ENCODE assay signal across 8 mouse cellular contexts in genomic region chr5:112428944-112429343, GRCm38 (mm10). TPM values are rescaled to one million over a fixed set of nuclear protein-coding genes. Genes with fewer than 3 reads are reported as not detected.
DNase-seq lines count a peak whose midpoint lies in the region; ATAC-seq and TF ChIP-seq lines count a peak whose summit lies in the region.

No protein-coding gene starts in this region.

- no peak overlapping the region for H3K4me3 ChIP-seq in kidney, embryonic 16.5 days (ENCODE audit: low read length)
- no peak overlapping the region for H3K4me3 ChIP-seq in bone marrow macrophage, adult 2 months (ENCODE audit: insufficient read depth, low read length)
- no peak overlapping the region for H3K4me3 ChIP-seq in forebrain, embryonic 11.5 days (ENCODE audit: low read depth, low read length)
- H3K4me3 ChIP-seq in limb, embryonic 11.5 days (ENCODE audit: low read depth, low read length): no peak overlapping the region
- no peak overlapping the region; the same call in 1 of the 2 replicates for H3K4me3 ChIP-seq in midbrain, embryonic 16.5 days (ENCODE audit: low read depth, low read length)
- no peak overlapping the region for H3K4me3 ChIP-seq in stomach, embryonic 15.5 days (replicated peaks)

- DNase-seq in kidney, adult 18-20 months: peak; percentile 57
- peak; percentile 85 for DNase-seq in forebrain, embryonic 11.5 days (ENCODE audit: low spot score)
- peak; percentile 66 for DNase-seq in induced T-regulatory cell, adult 2 months (ENCODE audit: low read depth)
- DNase-seq in limb, embryonic 11.5 days (ENCODE audit: low spot score): peak; percentile 82

- no peaks in the 10 kb centered on the region for H3K9me3 ChIP-seq in kidney, embryonic 16.5 days (ENCODE audit: low read length)
- no peaks in the 10 kb centered on the region for H3K9me3 ChIP-seq in forebrain, embryonic 11.5 days (ENCODE audit: control insufficient read depth, low read length)
- H3K9me3 ChIP-seq in limb, embryonic 11.5 days (ENCODE audit: control insufficient read depth, low read length): no peaks in the 10 kb centered on the region
- H3K9me3 ChIP-seq in midbrain, embryonic 16.5 days (replicated peaks; ENCODE audit: control insufficient read depth, low read length, poor library complexity, severe bottlenecking): no peaks in the 10 kb centered on the region
- H3K9me3 ChIP-seq in stomach, embryonic 15.5 days: no peaks in the 10 kb centered on the region

- ATAC-seq in kidney, embryonic 16.5 days (ENCODE audit: low FRiP score, low TSS enrichment): no peak
- ATAC-seq in forebrain, embryonic 11.5 days (replicated peaks; ENCODE audit: low FRiP score): no peak
- ATAC-seq in limb, embryonic 11.5 days (ENCODE audit: insufficient number of reproducible peaks, low FRiP score, low TSS enrichment, low read depth): no peak
- peak; percentile 37; the same call in 1 of the 2 replicates for ATAC-seq in midbrain, embryonic 16.5 days
- ATAC-seq in stomach, embryonic 15.5 days (ENCODE audit: insufficient read depth, low FRiP score, low read depth): no peak

- H3K27ac ChIP-seq in kidney, embryonic 16.5 days (ENCODE audit: low read length): no peak overlapping the region
- no peak overlapping the region for H3K27ac ChIP-seq in bone marrow macrophage, adult 2 months (ENCODE audit: insufficient read depth, low read depth, low read length)
- H3K27ac ChIP-seq in forebrain, embryonic 11.5 days (ENCODE audit: low read depth, low read length): no peak overlapping the region
- no peak overlapping the region for H3K27ac ChIP-seq in limb, embryonic 11.5 days (replicated peaks; ENCODE audit: low read depth, low read length)
- peak overlapping the region; percentile 42 for H3K27ac ChIP-seq in midbrain, embryonic 16.5 days (ENCODE audit: low read length)
- H3K27ac ChIP-seq in stomach, embryonic 15.5 days: no peak overlapping the region

- 14% methylated on average over 19 of the region's 19 CpGs for WGBS in kidney, embryonic 16.5 days
- WGBS in forebrain, embryonic 11.5 days: 12% methylated on average over 19 of the region's 19 CpGs
- 14% methylated on average over 19 of the region's 19 CpGs for WGBS in limb, embryonic 11.5 days
- WGBS in midbrain, embryonic 16.5 days: 10% methylated on average over 19 of the region's 19 CpGs
- WGBS in stomach, embryonic 15.5 days: 16% methylated on average over 19 of the region's 19 CpGs

- peak; percentile 45 for TF ChIP-seq CTCF in bone marrow macrophage, adult 2 months (IDR thresholded peaks at IDR 0.05; ENCODE audit: low read depth, low read length)

- H3K4me1 ChIP-seq in kidney, embryonic 16.5 days (ENCODE audit: insufficient read depth, low read length): peaks cover 8% of the 10 kb centered on the region
- H3K4me1 ChIP-seq in bone marrow macrophage, adult 2 months (ENCODE audit: control insufficient read depth, insufficient read depth, low read length): no peaks in the 10 kb centered on the region
- H3K4me1 ChIP-seq in forebrain, embryonic 11.5 days (replicated peaks; ENCODE audit: control insufficient read depth, insufficient read depth, low read length): peaks cover 5% of the 10 kb centered on the region
- H3K4me1 ChIP-seq in limb, embryonic 11.5 days (ENCODE audit: control insufficient read depth, insufficient read depth, low read length): peaks cover 7% of the 10 kb centered on the region; the same call in 1 of the 2 replicates
- peaks cover 4% of the 10 kb centered on the region for H3K4me1 ChIP-seq in midbrain, embryonic 16.5 days (ENCODE audit: control insufficient read depth, insufficient read depth, low read length)
- no peaks in the 10 kb centered on the region for H3K4me1 ChIP-seq in stomach, embryonic 15.5 days

- peaks cover 15% of the 10 kb centered on the region for H3K27me3 ChIP-seq in kidney, embryonic 16.5 days (ENCODE audit: insufficient read depth, low read length)
- peaks cover 7% of the 10 kb centered on the region for H3K27me3 ChIP-seq in forebrain, embryonic 11.5 days (ENCODE audit: control insufficient read depth, insufficient read depth, low read length)
- H3K27me3 ChIP-seq in limb, embryonic 11.5 days (ENCODE audit: control insufficient read depth, insufficient read depth, low read length): no peaks in the 10 kb centered on the region; the same call in 1 of the 2 replicates
- 0 out of 2 replicates have a peak, but pooled peaks cover 2% of the 10 kb centered on the region for H3K27me3 ChIP-seq in midbrain, embryonic 16.5 days (ENCODE audit: control insufficient read depth, insufficient read depth, low read depth, low read length)
- peaks cover 17% of the 10 kb centered on the region for H3K27me3 ChIP-seq in stomach, embryonic 15.5 days (replicated peaks)

- no peak overlapping the region for H3K9ac ChIP-seq in kidney, embryonic 16.5 days (replicated peaks; ENCODE audit: low read length)
- no peak overlapping the region; the same call in 1 of the 2 replicates for H3K9ac ChIP-seq in forebrain, embryonic 11.5 days (ENCODE audit: low read length)
- no peak overlapping the region for H3K9ac ChIP-seq in limb, embryonic 11.5 days (ENCODE audit: low read length)
- H3K9ac ChIP-seq in midbrain, embryonic 16.5 days (ENCODE audit: low read depth, low read length): peak overlapping the region; percentile 41; the same call in 1 of the 2 replicates
- no peak overlapping the region for H3K9ac ChIP-seq in stomach, embryonic 15.5 days

- no peak overlapping the region for H3K4me2 ChIP-seq in kidney, embryonic 16.5 days (replicated peaks; ENCODE audit: low read depth, low read length)
- peak overlapping the region; percentile 27; the same call in 1 of the 2 replicates for H3K4me2 ChIP-seq in forebrain, embryonic 11.5 days (ENCODE audit: low read depth, low read length, severe bottlenecking)
- no peak overlapping the region; the same call in 1 of the 2 replicates for H3K4me2 ChIP-seq in limb, embryonic 11.5 days (ENCODE audit: low read depth, severe bottlenecking)
- H3K4me2 ChIP-seq in midbrain, embryonic 16.5 days (ENCODE audit: low read length): peak overlapping the region; percentile 39
- H3K4me2 ChIP-seq in stomach, embryonic 15.5 days: peak overlapping the region; percentile 14; the same call in 1 of the 2 replicates

- no peak for TF ChIP-seq POLR2A in bone marrow macrophage, adult 2 months (IDR thresholded peaks at IDR 0.05; ENCODE audit: borderline replicate concordance, low read depth, low read length)

- no peaks in the 10 kb centered on the region for H3K36me3 ChIP-seq in kidney, embryonic 16.5 days (ENCODE audit: insufficient read depth, low read length)
- H3K36me3 ChIP-seq in forebrain, embryonic 11.5 days (ENCODE audit: control insufficient read depth, insufficient read depth, low read length): no peaks in the 10 kb centered on the region
- H3K36me3 ChIP-seq in limb, embryonic 11.5 days (ENCODE audit: control insufficient read depth, insufficient read depth, low read length): no peaks in the 10 kb centered on the region
- no peaks in the 10 kb centered on the region for H3K36me3 ChIP-seq in midbrain, embryonic 16.5 days (ENCODE audit: control insufficient read depth, insufficient read depth, low read length)
- H3K36me3 ChIP-seq in stomach, embryonic 15.5 days: no peaks in the 10 kb centered on the region

RNA-seq across cellular contexts. Expression of gene Gm6588, which starts 20.3 kb away (rescaled TPM):
- not detected in 2 replicates for polyA plus RNA-seq in kidney, embryonic 16.5 days (2015; fragmentation: Nextera tagmentation; extraction: Ambion mirVana)
- polyA plus RNA-seq in bone marrow macrophage, adult 2 months (2012; ENCODE audit: insufficient read depth, insufficient read length, missing spikeins): not detected in 2 replicates
- not detected in 2 replicates for polyA plus RNA-seq in forebrain, embryonic 11.5 days (2014; fragmentation: Nextera tagmentation; extraction: Ambion mirVana)
- not detected in 2 replicates for polyA plus RNA-seq in limb, embryonic 11.5 days (2014; fragmentation: Nextera tagmentation; extraction: Ambion mirVana)
- 1.0 and 1.6 TPM in 2 replicates for polyA plus RNA-seq in midbrain, embryonic 16.5 days (2015; fragmentation: Nextera tagmentation; extraction: Ambion mirVana)
- 0.08 and 0.14 TPM in 2 replicates for polyA plus RNA-seq in stomach, embryonic 15.5 days (2015; fragmentation: Nextera tagmentation; extraction: Ambion mirVana)

RNA-seq across cellular contexts. Expression of gene Asphd2, which starts 34.3 kb away (rescaled TPM):
- polyA plus RNA-seq in kidney, embryonic 16.5 days (2015; fragmentation: Nextera tagmentation; extraction: Ambion mirVana): 3.8 and 4.9 TPM in 2 replicates
- polyA plus RNA-seq in bone marrow macrophage, adult 2 months (2012; ENCODE audit: insufficient read depth, insufficient read length, missing spikeins): not detected in 2 replicates
- 50.7 and 54.1 TPM in 2 replicates for polyA plus RNA-seq in forebrain, embryonic 11.5 days (2014; fragmentation: Nextera tagmentation; extraction: Ambion mirVana)
- polyA plus RNA-seq in limb, embryonic 11.5 days (2014; fragmentation: Nextera tagmentation; extraction: Ambion mirVana): 26.1 and 27.1 TPM in 2 replicates
- 58.8 and 66.2 TPM in 2 replicates for polyA plus RNA-seq in midbrain, embryonic 16.5 days (2015; fragmentation: Nextera tagmentation; extraction: Ambion mirVana)
- 10.2 and 12.1 TPM in 2 replicates for polyA plus RNA-seq in stomach, embryonic 15.5 days (2015; fragmentation: Nextera tagmentation; extraction: Ambion mirVana)

Comparison
In these comparisons a context has a peak if more than half of its experiments do, and no peak if none do; other contexts are left out.
1. H3K4me2 ChIP-seq: peak in forebrain, embryonic 11.5 days (single experiment), midbrain, embryonic 16.5 days (single experiment) and stomach, embryonic 15.5 days (single experiment); none in kidney, embryonic 16.5 days (single experiment) and limb, embryonic 11.5 days (single experiment).
2. Peak in every context shown above with its lines, with median percentiles within 50 percentile points of each other: DNase-seq.